ENCODE assay signal across 10 mouse cellular contexts in genomic region chr17:28340578-28340977, GRCm38 (mm10). TPM values are rescaled to one million over a fixed set of nuclear protein-coding genes. Genes with fewer than 3 reads are reported as not detected.
DNase-seq lines count a peak whose midpoint lies in the region; ATAC-seq and TF ChIP-seq lines count a peak whose summit lies in the region.
"Had no signal": no experiment of that assay in that cellular context is flagged by ENCODE, and none has a peak within 500 bp of the region (broad histone marks: within the 10 kb centered on the region; RNA-seq: fewer than 3 reads in every experiment).

No protein-coding gene starts in this region.

- H3K9me3 ChIP-seq in kidney, embryonic 14.5 days (ENCODE audit: control insufficient read depth, low read length) = no peaks in the 10 kb centered on the region
- no peaks in the 10 kb centered on the region for H3K9me3 ChIP-seq in forebrain, embryonic 12.5 days
- H3K9me3 ChIP-seq in limb, embryonic 11.5 days (ENCODE audit: control insufficient read depth, low read length) = peaks cover 2% of the 10 kb centered on the region; the same call in 1 of the 2 replicates

- peaks cover 38% of the 10 kb centered on the region for H3K4me1 ChIP-seq in kidney, embryonic 14.5 days (ENCODE audit: control insufficient read depth, insufficient read depth, low read length)
- H3K4me1 ChIP-seq in forebrain, embryonic 12.5 days = peaks cover 23% of the 10 kb centered on the region
- peaks cover 42% of the 10 kb centered on the region for H3K4me1 ChIP-seq in limb, embryonic 11.5 days (ENCODE audit: control insufficient read depth, insufficient read depth, low read length)

- TF ChIP-seq POLR2A in myocyte (IDR thresholded peaks at IDR 0.05; ENCODE audit: insufficient read length, low read depth) = no peak

- ATAC-seq in kidney, embryonic 14.5 days (ENCODE audit: low FRiP score, low TSS enrichment) = 0 out of 2 replicates have a peak, but pooled peaks have one; percentile 11
- no peak; the same call in 1 of the 2 replicates for ATAC-seq in forebrain, embryonic 12.5 days (ENCODE audit: low FRiP score)
- no peak for ATAC-seq in limb, embryonic 11.5 days (ENCODE audit: insufficient number of reproducible peaks, low FRiP score, low TSS enrichment, low read depth)

- 74% methylated on average over 7 of the region's 7 CpGs for WGBS in kidney, embryonic 14.5 days
- 75% methylated on average over 7 of the region's 7 CpGs for WGBS in forebrain, embryonic 12.5 days
- 75% methylated on average over 7 of the region's 7 CpGs for WGBS in limb, embryonic 11.5 days

- peak overlapping the region; percentile 38 for H3K4me2 ChIP-seq in kidney, embryonic 14.5 days (replicated peaks; ENCODE audit: low read depth, low read length)
- peak overlapping the region; percentile 55 for H3K4me2 ChIP-seq in forebrain, embryonic 12.5 days
- peak overlapping the region; percentile 27; the same call in 1 of the 2 replicates for H3K4me2 ChIP-seq in limb, embryonic 11.5 days (ENCODE audit: low read depth, severe bottlenecking)
- peak overlapping the region; percentile 95 for H3K4me2 ChIP-seq in myocyte (ENCODE audit: low read depth)

- H3K4me3 ChIP-seq in kidney, embryonic 14.5 days (ENCODE audit: low read length) = no peak overlapping the region
- H3K4me3 ChIP-seq in forebrain, embryonic 12.5 days (replicated peaks) = no peak overlapping the region
- H3K4me3 ChIP-seq in limb, embryonic 11.5 days (ENCODE audit: low read depth, low read length) = no peak overlapping the region
- H3K4me3 ChIP-seq in myocyte = no peak overlapping the region

- peak overlapping the region; percentile 62; the same call in 1 of the 2 replicates for H3K27ac ChIP-seq in kidney, embryonic 14.5 days (ENCODE audit: low read depth, low read length)
- H3K27ac ChIP-seq in forebrain, embryonic 12.5 days = 0 out of 2 replicates have a peak overlapping the region, but pooled peaks have one; percentile 51
- 0 out of 2 replicates have a peak overlapping the region, but pooled peaks have one; percentile 42 for H3K27ac ChIP-seq in limb, embryonic 11.5 days (replicated peaks; ENCODE audit: low read depth, low read length)

- peak overlapping the region; percentile 35; the same call in 1 of the 2 replicates for H3K9ac ChIP-seq in kidney, embryonic 14.5 days (ENCODE audit: low read depth, low read length)
- H3K9ac ChIP-seq in forebrain, embryonic 12.5 days = peak overlapping the region; percentile 54
- no peak overlapping the region for H3K9ac ChIP-seq in limb, embryonic 11.5 days (ENCODE audit: low read length)

- no peaks in the 10 kb centered on the region for H3K27me3 ChIP-seq in kidney, embryonic 14.5 days (ENCODE audit: control insufficient read depth, insufficient read depth, low read length)
- 0 out of 2 replicates have a peak, but pooled peaks cover 13% of the 10 kb centered on the region for H3K27me3 ChIP-seq in forebrain, embryonic 12.5 days
- no peaks in the 10 kb centered on the region for H3K27me3 ChIP-seq in limb, embryonic 11.5 days (ENCODE audit: control insufficient read depth, insufficient read depth, low read length)
- no peaks in the 10 kb centered on the region for H3K27me3 ChIP-seq in myocyte (ENCODE audit: control insufficient read depth, insufficient read depth, insufficient read length)

- H3ac ChIP-seq in myocyte (ENCODE audit: control insufficient read depth, insufficient read length) = no peak overlapping the region

- DNase-seq in kidney, adult 18-20 months = no peak
- no peak for DNase-seq in limb, embryonic 11.5 days (ENCODE audit: low spot score)
- DNase-seq in left cerebral cortex, adult 11 months (ENCODE audit: low spot score) = no peak
- no peak for DNase-seq in layer of hippocampus, adult 9-10 months (ENCODE audit: low spot score)
- DNase-seq in embryo, embryonic 10.5 days (ENCODE audit: low spot score) = no peak
- DNase-seq: thymus, adult 18-20 months had no signal

- H3K36me3 ChIP-seq in kidney, embryonic 14.5 days (ENCODE audit: control insufficient read depth, insufficient read depth, low read length) = peaks cover 34% of the 10 kb centered on the region
- H3K36me3 ChIP-seq in forebrain, embryonic 12.5 days (replicated peaks) = peaks cover 14% of the 10 kb centered on the region
- peaks cover 12% of the 10 kb centered on the region for H3K36me3 ChIP-seq in limb, embryonic 11.5 days (ENCODE audit: control insufficient read depth, insufficient read depth, low read length)
- no peaks in the 10 kb centered on the region for H3K36me3 ChIP-seq in myocyte (ENCODE audit: control insufficient read depth, insufficient read depth)

- peaks cover 37% of the 10 kb centered on the region for H3K79me2 ChIP-seq in myocyte (ENCODE audit: control insufficient read depth, insufficient read depth)

TF ChIP-seq in myocyte, 11 proteins besides CTCF, POLR2A, EP300 and RAD21:
- peak in 1 of 3 experiments; percentile 13 for TF ChIP-seq MYOD1 (IDR thresholded peaks at IDR 0.05; ENCODE audit: control insufficient read depth in 1 of 3, insufficient read length in 2 of 3, low read depth in 2 of 3)
- TF ChIP-seq TCF12 (IDR thresholded peaks at IDR 0.05; ENCODE audit: insufficient read depth, poor library complexity, severe bottlenecking) = no peak

RNA-seq across cellular contexts. Expression of gene Tead3, which starts 10.0 kb away (rescaled TPM):
- polyA plus RNA-seq in kidney, embryonic 14.5 days (2014; fragmentation: Nextera tagmentation; extraction: Ambion mirVana) = 8.7 and 10.9 TPM in 2 replicates
- 4.2 and 5.1 TPM in 2 replicates for polyA plus RNA-seq in forebrain, embryonic 12.5 days (2016; fragmentation: Nextera tagmentation; extraction: Ambion mirVana)
- 10.0 and 10.6 TPM in 2 replicates for polyA plus RNA-seq in limb, embryonic 11.5 days (2014; fragmentation: Nextera tagmentation; extraction: Ambion mirVana)
- 20.1 TPM for polyA plus RNA-seq in myocyte (2012; fragmentation: generic; extraction: Trizol)

RNA-seq across cellular contexts. Expression of gene Rpl10a, which starts 12.3 kb away (rescaled TPM):
- 911 and 1,064 TPM in 2 replicates for polyA plus RNA-seq in kidney, embryonic 14.5 days (2014; fragmentation: Nextera tagmentation; extraction: Ambion mirVana)
- polyA plus RNA-seq in forebrain, embryonic 12.5 days (2016; fragmentation: Nextera tagmentation; extraction: Ambion mirVana) = 370 and 384 TPM in 2 replicates
- 616 TPM in 2 replicates for polyA plus RNA-seq in limb, embryonic 11.5 days (2014; fragmentation: Nextera tagmentation; extraction: Ambion mirVana)
- 2,984 TPM for polyA plus RNA-seq in myocyte (2012; fragmentation: generic; extraction: Trizol)

RNA-seq across cellular contexts. Expression of gene Tulp1, which starts 24.4 kb away (rescaled TPM):
- polyA plus RNA-seq in kidney, embryonic 14.5 days (2014; fragmentation: Nextera tagmentation; extraction: Ambion mirVana) = 5.1 and 5.6 TPM in 2 replicates
- 3.5 and 4.0 TPM in 2 replicates for polyA plus RNA-seq in forebrain, embryonic 12.5 days (2016; fragmentation: Nextera tagmentation; extraction: Ambion mirVana)
- 3.4 and 4.4 TPM in 2 replicates for polyA plus RNA-seq in limb, embryonic 11.5 days (2014; fragmentation: Nextera tagmentation; extraction: Ambion mirVana)
- polyA plus RNA-seq in myocyte (2012; fragmentation: generic; extraction: Trizol) = not detected
- polyA plus RNA-seq: cortical plate, adult 2 months had no signal

RNA-seq across cellular contexts. Expression of gene Fance, which starts 27.3 kb away (rescaled TPM):
- polyA plus RNA-seq in kidney, embryonic 14.5 days (2014; fragmentation: Nextera tagmentation; extraction: Ambion mirVana) = 24.1 and 31.9 TPM in 2 replicates
- polyA plus RNA-seq in forebrain, embryonic 12.5 days (2016; fragmentation: Nextera tagmentation; extraction: Ambion mirVana) = 25.9 and 26.0 TPM in 2 replicates
- polyA plus RNA-seq in limb, embryonic 11.5 days (2014; fragmentation: Nextera tagmentation; extraction: Ambion mirVana) = 27.3 and 29.4 TPM in 2 replicates
- polyA plus RNA-seq in myocyte (2012; fragmentation: generic; extraction: Trizol) = 28.5 TPM

Comparison
In these comparisons a context has a peak if more than half of its experiments do, and no peak if none do; other contexts are left out.
1. H3K4me2 ChIP-seq: peak in every context shown above with its lines; median percentile 95 in myocyte; 55 in forebrain, embryonic 12.5 days; 38 in kidney, embryonic 14.5 days; 27 in limb, embryonic 11.5 days.